Mouse (Mus musculus) ES-Bruce4 (cell line): ENCODE measurements around the gene Tuba3a.

Experiments
- CTCF ChIP-seq: IDR thresholded peaks from one replicate; pipeline ENCODE4 v1.8.1; 2011; ENCODE audit warnings: low read depth, low read length
- POLR2A ChIP-seq: IDR thresholded peaks from one replicate; pipeline ENCODE4 v1.8.1; 2011; ENCODE audit warnings: low read length; ENCODE audit not compliant: insufficient read depth

GRCm38 (mm10) chr6:125322794-125323193 lies 37.0 kb upstream of the Tuba3a start:
- TF ChIP-seq CTCF, result no peak
- TF ChIP-seq POLR2A, result no peak
